Mouse (Mus musculus): ENCODE data around the gene Sh2b2. TPM values are rescaled to one million over a fixed set of nuclear protein-coding genes. Genes with fewer than 3 reads are reported as not detected.

The Sh2b2 gene
- polyA plus RNA-seq, 1 experiment from 2014 or later = 30.3 TPM

DNA sequence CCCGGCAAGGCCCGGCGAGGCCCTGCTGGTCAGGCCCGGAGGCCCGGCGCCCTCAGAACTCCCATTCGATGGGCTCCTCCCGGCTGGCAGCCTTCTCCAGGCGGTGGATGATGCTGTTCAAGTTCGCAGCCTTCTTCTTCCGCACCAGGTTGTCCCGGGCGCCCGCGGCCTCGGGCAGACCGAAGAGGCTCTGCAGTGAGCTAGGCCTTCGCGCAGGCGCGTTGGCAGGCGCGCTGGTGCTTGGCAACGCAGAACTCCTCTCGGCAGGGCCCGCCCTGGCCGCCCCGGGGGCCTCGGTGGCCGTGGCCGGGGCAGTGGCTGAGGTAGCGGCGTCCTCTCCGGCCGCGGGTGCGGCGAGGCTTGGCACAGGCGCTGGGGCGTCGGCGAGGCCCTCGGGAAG lies 28.4 kb upstream of the Sh2b2 start:
- peaks cover 34% of the 10 kb centered on the region for H3K36me3 ChIP-seq (ENCODE audit: control insufficient read depth, insufficient read depth)
- H3K4me3 ChIP-seq (replicated peaks; ENCODE audit: low read length) = no peak overlapping the region
- ATAC-seq = no peak
- WGBS = 93% methylated on average over 43 of the region's 43 CpGs
- no peak overlapping the region for H3K9ac ChIP-seq (replicated peaks; ENCODE audit: low read depth, low read length)
- H3K4me2 ChIP-seq (ENCODE audit: low read length) = no peak overlapping the region
- H3K9me3 ChIP-seq (ENCODE audit: control insufficient read depth, low read length) = no peaks in the 10 kb centered on the region
- H3K27me3 ChIP-seq (replicated peaks; ENCODE audit: control insufficient read depth, insufficient read depth, low read length) = no peaks in the 10 kb centered on the region
- H3K27ac ChIP-seq (ENCODE audit: low read length) = no peak overlapping the region
- H3K4me1 ChIP-seq (replicated peaks; ENCODE audit: control insufficient read depth, insufficient read depth, low read length) = no peaks in the 10 kb centered on the region

DNA sequence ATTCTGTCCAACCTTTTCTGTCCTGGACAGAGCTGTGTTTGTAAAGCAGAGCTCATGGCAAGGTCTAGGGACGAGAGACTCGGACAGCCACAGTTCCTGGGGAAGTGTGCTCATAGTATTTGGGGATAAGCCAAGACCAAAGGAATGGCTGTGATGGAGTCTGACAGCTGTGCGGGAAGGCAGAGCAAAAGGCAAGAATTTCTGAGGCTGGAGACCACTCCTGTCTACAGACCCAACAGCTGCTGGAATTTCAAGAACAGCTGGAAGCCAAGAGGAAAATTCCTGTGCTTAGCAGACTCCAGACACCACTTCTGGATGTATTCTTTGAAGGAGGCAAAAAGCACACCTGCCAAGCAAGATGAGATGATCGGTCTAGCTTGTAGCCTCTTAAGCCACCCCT lies 23.6 kb upstream of the Sh2b2 start:
- ATAC-seq = no peak

DNA sequence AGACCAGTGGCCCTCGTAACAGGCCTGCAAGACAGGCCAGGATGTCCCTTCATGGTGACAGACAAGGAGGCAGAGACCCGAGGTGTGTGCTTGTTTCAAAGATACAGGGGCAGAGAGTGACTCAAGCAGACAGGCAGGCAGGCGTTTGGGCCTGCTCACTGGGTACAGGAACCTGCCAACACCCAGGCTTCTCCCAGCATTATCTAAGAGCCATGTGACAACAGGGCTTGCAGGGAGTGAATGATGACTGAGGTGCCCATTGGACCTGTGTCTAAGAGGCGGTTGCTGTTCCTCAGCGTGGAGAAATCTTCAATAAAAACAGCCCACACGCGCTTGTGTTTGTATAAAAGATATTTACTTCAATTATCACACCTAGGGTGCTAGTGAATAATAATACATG lies 19.7 kb upstream of the Sh2b2 start:
- WGBS = 87% methylated on average over 7 of the region's 7 CpGs
- no peaks in the 10 kb centered on the region for H3K9me3 ChIP-seq (ENCODE audit: control insufficient read depth, low read length)
- ATAC-seq = no peak
- H3K4me3 ChIP-seq (replicated peaks; ENCODE audit: low read length) = no peak overlapping the region
- H3K4me2 ChIP-seq (ENCODE audit: low read length) = no peak overlapping the region
- no peak overlapping the region for H3K27ac ChIP-seq (ENCODE audit: low read length)
- H3K36me3 ChIP-seq (ENCODE audit: control insufficient read depth, insufficient read depth) = no peaks in the 10 kb centered on the region
- H3K9ac ChIP-seq (replicated peaks; ENCODE audit: low read depth, low read length) = no peak overlapping the region
- H3K27me3 ChIP-seq (replicated peaks; ENCODE audit: control insufficient read depth, insufficient read depth, low read length) = no peaks in the 10 kb centered on the region
- peaks cover 5% of the 10 kb centered on the region; the same call in 1 of the 2 replicates for H3K4me1 ChIP-seq (replicated peaks; ENCODE audit: control insufficient read depth, insufficient read depth, low read length)

More for the DNA sequence above, 23.6 kb upstream of the Sh2b2 start:
- WGBS = 81% methylated on average over 4 of the region's 4 CpGs
- Histone ChIP-seq H3K4me2 (ENCODE audit: low read length) (no peak overlapping the region), H3K36me3 (ENCODE audit: control insufficient read depth, insufficient read depth) (peaks cover 9% of the 10 kb centered on the region), H3K27me3 (replicated peaks; ENCODE audit: control insufficient read depth, insufficient read depth, low read length) (no peaks in the 10 kb centered on the region), H3K27ac (ENCODE audit: low read length) (no peak overlapping the region), H3K9ac (replicated peaks; ENCODE audit: low read depth, low read length) (no peak overlapping the region), H3K4me1 (replicated peaks; ENCODE audit: control insufficient read depth, insufficient read depth, low read length) (peaks cover 5% of the 10 kb centered on the region; the same call in 1 of the 2 replicates), H3K4me3 (replicated peaks; ENCODE audit: low read length) (no peak overlapping the region), H3K9me3 (ENCODE audit: control insufficient read depth, low read length) (no peaks in the 10 kb centered on the region)

- Histone ChIP-seq H3K27me3 (replicated peaks; ENCODE audit: control insufficient read depth, insufficient read depth, low read length) (no peaks in the 10 kb centered on the region), H3K27ac (ENCODE audit: low read length) (no peak overlapping the region), H3K4me1 (replicated peaks; ENCODE audit: control insufficient read depth, insufficient read depth, low read length) (0 out of 2 replicates have a peak, but pooled peaks cover 2% of the 10 kb centered on the region), H3K9me3 (ENCODE audit: control insufficient read depth, low read length) (no peaks in the 10 kb centered on the region), H3K36me3 (ENCODE audit: control insufficient read depth, insufficient read depth) (no peaks in the 10 kb centered on the region), H3K9ac (replicated peaks; ENCODE audit: low read depth, low read length) (no peak overlapping the region), H3K4me2 (ENCODE audit: low read length) (no peak overlapping the region), H3K4me3 (replicated peaks; ENCODE audit: low read length) (no peak overlapping the region)
- WGBS = 74% methylated on average over 4 of the region's 4 CpGs
- no peak for ATAC-seq
Observed at GRCm38 (mm10) chr5:136263342-136263741, 17.0 kb upstream of the Sh2b2 start.

- Histone ChIP-seq H3K27me3 (replicated peaks; ENCODE audit: control insufficient read depth, insufficient read depth, low read length) (no peaks in the 10 kb centered on the region), H3K27ac (ENCODE audit: low read length) (no peak overlapping the region), H3K9me3 (ENCODE audit: control insufficient read depth, low read length) (no peaks in the 10 kb centered on the region), H3K4me3 (replicated peaks; ENCODE audit: low read length) (no peak overlapping the region), H3K9ac (replicated peaks; ENCODE audit: low read depth, low read length) (no peak overlapping the region), H3K36me3 (ENCODE audit: control insufficient read depth, insufficient read depth) (0 out of 2 replicates have a peak, but pooled peaks cover 5% of the 10 kb centered on the region), H3K4me2 (ENCODE audit: low read length) (no peak overlapping the region), H3K4me1 (replicated peaks; ENCODE audit: control insufficient read depth, insufficient read depth, low read length) (0 out of 2 replicates have a peak, but pooled peaks cover 2% of the 10 kb centered on the region)
- 30% methylated on average over 6 of the region's 6 CpGs for WGBS
- ATAC-seq = peak; percentile 68
Observed at GRCm38 (mm10) chr5:136258919-136259318, 12.6 kb upstream of the Sh2b2 start.

DNA sequence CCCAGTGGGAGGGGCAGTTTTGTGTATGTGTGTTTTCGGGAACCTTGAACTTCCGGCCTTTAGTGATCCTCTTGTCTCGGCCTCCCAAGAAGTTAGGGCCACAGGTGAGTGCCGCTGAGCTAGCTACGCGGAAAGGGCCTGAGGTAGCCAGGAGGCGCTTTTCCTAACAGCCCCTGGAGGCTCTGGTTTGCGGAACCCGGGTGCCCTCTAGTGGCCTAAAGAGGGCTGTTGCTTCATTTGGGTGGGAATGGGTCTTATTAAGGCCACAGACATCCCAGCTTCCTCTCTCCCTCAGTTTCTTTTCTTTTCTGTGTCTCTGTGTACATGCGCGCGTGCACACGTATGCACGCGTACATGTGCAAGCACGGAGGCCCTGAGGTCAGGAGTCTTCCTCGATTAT lies 6.5 kb upstream of the Sh2b2 start:
- Histone ChIP-seq H3K4me3 (replicated peaks; ENCODE audit: low read length) (no peak overlapping the region), H3K4me2 (ENCODE audit: low read length) (no peak overlapping the region), H3K4me1 (replicated peaks; ENCODE audit: control insufficient read depth, insufficient read depth, low read length) (no peaks in the 10 kb centered on the region), H3K9me3 (ENCODE audit: control insufficient read depth, low read length) (no peaks in the 10 kb centered on the region), H3K27me3 (replicated peaks; ENCODE audit: control insufficient read depth, insufficient read depth, low read length) (no peaks in the 10 kb centered on the region), H3K36me3 (ENCODE audit: control insufficient read depth, insufficient read depth) (peaks cover 8% of the 10 kb centered on the region; the same call in 1 of the 2 replicates), H3K9ac (replicated peaks; ENCODE audit: low read depth, low read length) (no peak overlapping the region), H3K27ac (ENCODE audit: low read length) (no peak overlapping the region)
- 14% methylated on average over 17 of the region's 17 CpGs for WGBS
- peak; percentile 76 for ATAC-seq

DNA sequence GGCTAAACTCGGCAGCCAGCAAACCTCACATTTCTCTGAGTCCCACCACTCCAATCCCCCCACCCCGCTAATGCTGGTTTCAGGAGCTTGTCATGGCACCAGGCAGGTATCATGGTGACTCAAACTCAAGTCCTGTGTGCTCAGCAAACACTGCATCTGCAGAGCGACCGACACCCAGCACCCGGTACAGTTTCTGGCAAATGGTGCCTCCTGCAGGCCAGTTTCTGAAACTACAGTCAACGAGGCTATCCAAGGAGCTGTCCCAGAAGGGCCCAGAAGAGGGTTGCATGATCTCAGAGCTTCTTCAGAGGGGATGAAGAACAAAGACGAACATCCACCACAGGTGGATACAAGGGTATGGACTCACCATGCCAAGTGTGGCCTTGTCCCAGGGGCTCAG lies 4.6 kb upstream of the Sh2b2 start:
- no peak for ATAC-seq
- 43% methylated on average over 7 of the region's 7 CpGs for WGBS
- no peak overlapping the region for H3K4me2 ChIP-seq (ENCODE audit: low read length)

DNA sequence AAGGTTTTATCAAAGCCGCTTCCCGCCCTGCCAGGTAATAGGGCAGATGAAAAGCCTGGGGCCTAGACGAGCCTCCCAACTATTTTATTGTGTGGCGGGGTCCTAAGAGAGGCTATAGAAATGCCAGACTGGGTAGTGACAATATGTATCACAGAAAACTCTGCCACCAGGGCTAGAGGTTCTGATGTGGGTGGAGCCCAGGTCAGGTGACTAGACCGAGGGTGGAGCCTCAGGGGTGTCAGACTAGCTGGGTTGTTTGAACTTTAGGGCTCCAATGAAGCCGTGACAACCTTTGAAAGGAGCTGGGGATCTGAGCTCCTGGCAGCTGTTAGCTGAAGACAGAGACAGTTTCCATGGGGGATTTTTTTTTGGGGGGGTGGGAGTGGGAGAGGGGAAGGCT lies 2.1 kb upstream of the Sh2b2 start:
- no peak overlapping the region for H3K27ac ChIP-seq (ENCODE audit: low read length)
- peaks cover 8% of the 10 kb centered on the region for H3K4me1 ChIP-seq (replicated peaks; ENCODE audit: control insufficient read depth, insufficient read depth, low read length)
- H3K9ac ChIP-seq (replicated peaks; ENCODE audit: low read depth, low read length) = no peak overlapping the region
- 65% methylated on average over 6 of the region's 6 CpGs for WGBS
- H3K36me3 ChIP-seq (ENCODE audit: control insufficient read depth, insufficient read depth) = peaks cover 3% of the 10 kb centered on the region; the same call in 1 of the 2 replicates
- no peaks in the 10 kb centered on the region for H3K27me3 ChIP-seq (replicated peaks; ENCODE audit: control insufficient read depth, insufficient read depth, low read length)
- H3K9me3 ChIP-seq (ENCODE audit: control insufficient read depth, low read length) = no peaks in the 10 kb centered on the region
- no peak for ATAC-seq
- H3K4me3 ChIP-seq (replicated peaks; ENCODE audit: low read length) = no peak overlapping the region
- H3K4me2 ChIP-seq (ENCODE audit: low read length) = no peak overlapping the region

More for the DNA sequence above, 4.6 kb upstream of the Sh2b2 start:
- Histone ChIP-seq H3K27ac (ENCODE audit: low read length) (no peak overlapping the region), H3K9ac (replicated peaks; ENCODE audit: low read depth, low read length) (no peak overlapping the region), H3K9me3 (ENCODE audit: control insufficient read depth, low read length) (no peaks in the 10 kb centered on the region), H3K36me3 (ENCODE audit: control insufficient read depth, insufficient read depth) (peaks cover 8% of the 10 kb centered on the region; the same call in 1 of the 2 replicates), H3K4me1 (replicated peaks; ENCODE audit: control insufficient read depth, insufficient read depth, low read length) (no peaks in the 10 kb centered on the region), H3K4me3 (replicated peaks; ENCODE audit: low read length) (no peak overlapping the region), H3K27me3 (replicated peaks; ENCODE audit: control insufficient read depth, insufficient read depth, low read length) (no peaks in the 10 kb centered on the region)

- H3K4me3 ChIP-seq (replicated peaks; ENCODE audit: low read length) = peak overlapping the region; percentile 88
- WGBS = 17% methylated on average over 15 of the region's 15 CpGs
- H3K4me2 ChIP-seq (ENCODE audit: low read length) = peak overlapping the region; percentile 93
- no peaks in the 10 kb centered on the region for H3K9me3 ChIP-seq (ENCODE audit: control insufficient read depth, low read length)
- H3K9ac ChIP-seq (replicated peaks; ENCODE audit: low read depth, low read length) = peak overlapping the region; percentile 95
- peaks cover 24% of the 10 kb centered on the region for H3K4me1 ChIP-seq (replicated peaks; ENCODE audit: control insufficient read depth, insufficient read depth, low read length)
- no peaks in the 10 kb centered on the region for H3K27me3 ChIP-seq (replicated peaks; ENCODE audit: control insufficient read depth, insufficient read depth, low read length)
- H3K27ac ChIP-seq (ENCODE audit: low read length) = peak overlapping the region; percentile 61; the same call in 1 of the 2 replicates
- H3K36me3 ChIP-seq (ENCODE audit: control insufficient read depth, insufficient read depth) = peaks cover 3% of the 10 kb centered on the region; the same call in 1 of the 2 replicates
- no peak for ATAC-seq
Observed at GRCm38 (mm10) chr5:136245541-136246451, 560 bp downstream of the Sh2b2 start.

Data from forebrain, embryonic 16.5 days (tissue).